Mouse (Mus musculus) limb, embryonic 14.5 days (tissue): ENCODE measurements around the gene Gm45799. TPM values are rescaled to one million over a fixed set of nuclear protein-coding genes. Genes with fewer than 3 reads are reported as not detected.

Experiments
- ATAC-seq: fragments of 200-750 bp; cut with Nextera tagmentation; 2 replicates; pipeline ENCODE4 v1.8.0; 2017; ENCODE audit warnings: low read depth, moderate number of reproducible peaks, moderate TSS enrichment; ENCODE audit not compliant: low FRiP score
- DNase-seq: peaks from one replicate; pipeline ENCODE4 v3.0.0-alpha.2; 2015; ENCODE audit warnings: low spot score
- H3K27ac ChIP-seq: fragments of 300-500 bp; sonication (generic); replicated peaks from 2 replicates; pipeline ENCODE4 v1.5.1; 2014; ENCODE audit warnings: low read depth, mild to moderate bottlenecking, low read length, moderate library complexity, mixed read lengths
- H3K27me3 ChIP-seq: fragments of 300-500 bp; sonication (generic); 2 replicates; pipeline ENCODE4 v1.6.1; 2014; ENCODE audit warnings: low read length, mixed read lengths; ENCODE audit not compliant: control insufficient read depth, insufficient read depth
- H3K36me3 ChIP-seq: fragments of 300-500 bp; sonication (generic); 2 replicates; pipeline ENCODE4 v1.6.1; 2014; ENCODE audit warnings: mild to moderate bottlenecking, low read length, moderate library complexity, mixed read lengths; ENCODE audit not compliant: control insufficient read depth, insufficient read depth
- H3K4me1 ChIP-seq: fragments of 300-500 bp; sonication (generic); 2 replicates; pipeline ENCODE4 v1.6.1; 2014; ENCODE audit warnings: antibody characterized with exemption, low read length, mixed read lengths; ENCODE audit not compliant: control insufficient read depth, insufficient read depth
- H3K4me2 ChIP-seq: fragments of 300-500 bp; sonication (generic); replicated peaks from 2 replicates; pipeline ENCODE4 v1.6.1; 2014; ENCODE audit warnings: low read depth, mild to moderate bottlenecking, low read length, moderate library complexity; ENCODE audit not compliant: severe bottlenecking
- H3K4me3 ChIP-seq: fragments of 300-500 bp; sonication (generic); replicated peaks from 2 replicates; pipeline ENCODE4 v1.5.1; 2014; ENCODE audit warnings: low read length
- H3K9ac ChIP-seq: fragments of 300-500 bp; sonication (generic); 2 replicates; pipeline ENCODE4 v1.6.1; 2014; ENCODE audit warnings: mild to moderate bottlenecking, low read depth, low read length, moderate library complexity; ENCODE audit not compliant: severe bottlenecking
- H3K9me3 ChIP-seq: fragments of 300-500 bp; sonication (generic); 2 replicates; pipeline ENCODE4 v1.6.1; 2016; ENCODE audit warnings: low read length; ENCODE audit not compliant: control insufficient read depth
- POLR2A ChIP-seq: fragments of 200-500 bp; IDR thresholded peaks from 2 replicates; pipeline ENCODE4 v1.8.0; 2012; ENCODE audit warnings: inconsistent platforms, mild to moderate bottlenecking, moderate library complexity, borderline replicate concordance; ENCODE audit not compliant: insufficient read depth, insufficient read length; ENCODE audit errors: extremely low read depth
- WGBS: fragments of 180-500 bp; shearing (Covaris S2); extraction: QIAGEN DNeasy Blood & Tissue Kit; methylation state at CpG from one replicate; pipeline ENCODE4 v1.1.7; 2014; 5-methylcytosine and 5-hydroxymethylcytosine counted together
- polyA plus RNA-seq, 2 experiments: library from polyadenylated mRNA; depleted of rRNA in 1 of 2; stranded (reverse) in 1 of 2; unstranded in 1 of 2; fragments of >200 nt; fragmentation: Nextera tagmentation in 1 of 2; extraction: Ambion mirVana in 1 of 2; gene quantifications; 2 replicates each; pipeline versions ENCODE4 v1.2.1 to v1.2.3; 2012 to 2014

Gene Gm45799
- polyA plus RNA-seq, 2 experiments: 40.4 to 186 TPM

DNA sequence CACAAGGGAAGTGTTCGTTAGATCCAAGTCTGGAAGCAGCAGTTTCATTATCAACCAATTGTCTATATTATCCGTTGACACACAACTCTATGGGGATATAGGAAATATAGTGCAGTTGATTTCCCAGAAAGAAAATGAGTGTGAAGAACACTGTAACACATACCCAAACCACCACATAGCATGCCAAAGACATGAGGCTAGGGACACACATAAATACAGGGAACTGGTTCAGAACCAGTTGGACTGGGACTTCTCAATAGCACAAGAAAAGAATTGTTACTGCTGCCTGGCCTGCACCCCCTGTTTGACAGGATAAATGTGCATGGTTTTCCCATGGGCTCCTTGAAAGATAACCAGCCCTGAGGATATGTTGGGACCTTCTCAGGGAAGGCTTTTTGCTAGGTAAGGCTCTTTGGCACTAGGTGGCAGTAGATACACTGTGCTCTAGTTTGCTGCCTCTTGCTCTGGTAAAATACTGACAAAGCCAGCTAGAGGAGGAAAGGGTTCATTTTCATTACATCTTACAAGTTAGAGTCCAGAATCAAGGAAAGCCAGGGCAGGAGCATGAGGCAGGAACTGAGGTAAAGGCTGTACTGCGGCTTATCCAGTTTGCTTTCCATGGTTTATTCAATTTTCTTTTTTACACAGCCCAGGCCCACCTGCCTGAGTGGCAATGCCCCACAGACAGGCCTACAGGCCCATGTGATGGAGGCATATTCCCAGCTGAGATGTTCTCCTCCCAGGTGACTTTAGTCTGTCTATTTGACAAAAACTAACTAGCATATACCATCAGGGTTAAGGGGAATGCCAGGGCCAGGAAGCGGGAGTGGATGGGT lies 86.0 kb downstream of the Gm45799 start:
- TF ChIP-seq POLR2A: no peak
- Histone ChIP-seq H3K9me3 (no peaks in the 10 kb centered on the region), H3K27me3 (no peaks in the 10 kb centered on the region), H3K9ac (no peak overlapping the region), H3K27ac (no peak overlapping the region), H3K4me1 (no peaks in the 10 kb centered on the region), H3K4me3 (no peak overlapping the region), H3K36me3 (peaks cover 15% of the 10 kb centered on the region), H3K4me2 (no peak overlapping the region)
- 71% methylated on average over 4 of the region's 4 CpGs for WGBS
- ATAC-seq: peak; percentile 77; the same call in 1 of the 2 replicates
- DNase-seq: peak; percentile 76

DNA sequence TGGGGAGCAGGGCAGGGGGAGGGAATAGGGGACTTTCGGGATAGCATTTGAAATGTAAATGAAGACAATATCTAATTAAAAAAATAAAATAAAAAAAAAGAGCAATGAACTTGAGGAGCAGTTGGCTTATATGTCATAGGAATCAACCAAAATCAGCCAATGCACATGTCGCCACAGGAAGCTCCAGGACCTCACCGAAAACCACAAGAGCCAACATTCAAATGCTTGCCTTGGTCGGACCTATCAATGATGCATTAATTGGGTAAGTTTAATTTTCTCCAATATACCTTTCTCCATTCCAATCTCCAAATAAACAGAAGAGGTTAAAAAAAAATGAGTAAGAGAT lies 86.6 kb downstream of the Gm45799 start:
- Histone ChIP-seq H3K4me3 (no peak overlapping the region), H3K4me1 (no peaks in the 10 kb centered on the region), H3K36me3 (peaks cover 21% of the 10 kb centered on the region), H3K4me2 (no peak overlapping the region), H3K9ac (no peak overlapping the region), H3K9me3 (no peaks in the 10 kb centered on the region), H3K27ac (no peak overlapping the region), H3K27me3 (no peaks in the 10 kb centered on the region)
- TF ChIP-seq POLR2A: no peak
- no peak for ATAC-seq
- no peak for DNase-seq
- WGBS: 90% methylated on average over 4 of the region's 4 CpGs

DNA sequence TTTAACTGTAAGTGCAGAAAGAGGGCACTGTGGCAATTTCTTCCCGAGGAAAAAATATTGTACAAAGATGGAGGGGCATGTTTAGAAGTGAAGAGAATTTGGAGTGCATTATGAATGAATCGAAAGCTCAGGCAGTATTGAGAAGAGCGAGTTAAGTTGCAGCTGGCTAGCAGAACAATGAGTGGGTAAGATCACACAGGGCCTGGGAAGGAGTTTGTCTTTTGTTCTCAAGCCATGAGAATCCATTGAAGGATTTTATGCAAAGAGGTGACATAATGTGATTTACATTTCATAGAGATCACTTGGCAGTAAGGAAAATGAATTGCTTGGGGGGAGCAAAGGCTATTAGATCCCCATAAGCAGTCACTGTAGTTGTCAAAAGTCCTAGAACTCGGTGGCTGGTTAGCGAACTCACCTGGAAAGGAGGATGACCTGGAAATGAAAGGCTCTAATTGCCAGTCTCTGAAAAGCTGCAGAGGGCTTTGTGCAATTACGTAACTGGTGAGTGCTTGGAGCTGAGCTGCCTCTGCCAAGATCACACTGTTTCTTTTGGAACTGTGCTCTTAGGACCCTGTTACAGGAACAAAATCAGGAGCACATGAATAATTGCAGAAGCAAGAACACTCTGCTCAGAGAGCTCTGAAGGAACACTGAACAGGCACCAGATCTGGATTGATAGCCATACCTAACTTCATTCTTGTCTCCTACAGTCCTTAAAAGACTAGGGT lies 88.5 kb downstream of the Gm45799 start:
- ATAC-seq: no peak
- H3K4me3 ChIP-seq: no peak overlapping the region
- H3K9me3 ChIP-seq: no peaks in the 10 kb centered on the region
- DNase-seq: no peak
- no peaks in the 10 kb centered on the region for H3K4me1 ChIP-seq
- peaks cover 40% of the 10 kb centered on the region for H3K36me3 ChIP-seq
- no peak for TF ChIP-seq POLR2A
- H3K4me2 ChIP-seq: no peak overlapping the region
- H3K27me3 ChIP-seq: no peaks in the 10 kb centered on the region
- WGBS: 78% methylated on average over 6 of the region's 6 CpGs
- no peak overlapping the region for H3K9ac ChIP-seq
- H3K27ac ChIP-seq: peak overlapping the region; percentile 48

DNA sequence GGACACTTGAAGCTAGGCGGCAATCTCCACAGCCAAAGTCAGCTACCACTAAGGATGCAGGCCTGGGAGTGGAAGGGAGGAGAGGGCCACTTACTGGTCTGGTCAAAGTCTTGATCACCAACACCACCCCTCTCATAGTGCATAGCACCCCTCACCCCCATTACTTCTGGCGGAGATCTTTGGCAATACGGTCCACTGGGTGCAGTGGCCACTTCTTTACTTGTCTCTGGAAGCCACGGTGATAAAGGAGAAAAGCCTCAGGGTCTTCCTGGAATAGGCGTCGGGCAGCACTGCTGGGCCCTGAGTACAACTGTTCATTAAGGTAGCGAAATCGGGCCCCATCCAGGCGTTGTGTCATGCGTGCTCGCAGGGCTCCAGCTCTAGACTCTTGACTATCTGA lies 93.5 kb downstream of the Gm45799 start:
- Histone ChIP-seq H3K4me2 (no peak overlapping the region), H3K27ac (no peak overlapping the region), H3K9me3 (no peaks in the 10 kb centered on the region), H3K4me1 (peaks cover 21% of the 10 kb centered on the region), H3K9ac (no peak overlapping the region), H3K27me3 (no peaks in the 10 kb centered on the region), H3K4me3 (no peak overlapping the region), H3K36me3 (peaks cover 46% of the 10 kb centered on the region)
- DNase-seq: no peak
- TF ChIP-seq POLR2A: no peak
- no peak for ATAC-seq
- 96% methylated on average over 11 of the region's 11 CpGs for WGBS

Other genes starting within 250 kb of the Gm45799 start
- 45.7 and 58.7 TPM in 2 replicates for gene Fam160a2, start 240.5 kb upstream of the Gm45799 start, polyA plus RNA-seq (2012; rRNA removed)
- 39.3 and 41.2 TPM in 2 replicates for gene Fam160a2, start 240.5 kb upstream of the Gm45799 start, polyA plus RNA-seq (2014; fragmentation: Nextera tagmentation; extraction: Ambion mirVana)
- gene Cnga4, start 236.0 kb upstream of the Gm45799 start, polyA plus RNA-seq (2012; rRNA removed): 0.05 and 0.06 TPM in 2 replicates
- gene Cnga4, start 236.0 kb upstream of the Gm45799 start, polyA plus RNA-seq (2014; fragmentation: Nextera tagmentation; extraction: Ambion mirVana): 0.12 TPM in 1 of 2 replicates, not detected in the other
- 0.03 TPM in 1 of 2 replicates, not detected in the other for gene Cckbr, start 214.8 kb upstream of the Gm45799 start, polyA plus RNA-seq (2012; rRNA removed)
- not detected in 2 replicates for gene Cckbr, start 214.8 kb upstream of the Gm45799 start, polyA plus RNA-seq (2014; fragmentation: Nextera tagmentation; extraction: Ambion mirVana)
- gene Cavin3, start 158.3 kb upstream of the Gm45799 start, polyA plus RNA-seq (2012; rRNA removed): 60.5 and 65.0 TPM in 2 replicates
- 104 and 113 TPM in 2 replicates for gene Cavin3, start 158.3 kb upstream of the Gm45799 start, polyA plus RNA-seq (2014; fragmentation: Nextera tagmentation; extraction: Ambion mirVana)
- 33.7 and 45.5 TPM in 2 replicates for gene Smpd1, start 86.2 kb upstream of the Gm45799 start, polyA plus RNA-seq (2012; rRNA removed)
- 49.5 and 52.3 TPM in 2 replicates for gene Smpd1, start 86.2 kb upstream of the Gm45799 start, polyA plus RNA-seq (2014; fragmentation: Nextera tagmentation; extraction: Ambion mirVana)
- 55.1 and 80.3 TPM in 2 replicates for gene Apbb1, start 58.9 kb upstream of the Gm45799 start, polyA plus RNA-seq (2012; rRNA removed)
- 30.3 and 34.5 TPM in 2 replicates for gene Apbb1, start 58.9 kb upstream of the Gm45799 start, polyA plus RNA-seq (2014; fragmentation: Nextera tagmentation; extraction: Ambion mirVana)
- 0.96 and 1.1 TPM in 2 replicates for gene Hpx, start 40.4 kb upstream of the Gm45799 start, polyA plus RNA-seq (2012; rRNA removed)
- 0.26 TPM in 1 of 2 replicates, not detected in the other for gene Hpx, start 40.4 kb upstream of the Gm45799 start, polyA plus RNA-seq (2014; fragmentation: Nextera tagmentation; extraction: Ambion mirVana)
- gene Trim3, start 7.0 kb upstream of the Gm45799 start, polyA plus RNA-seq (2012; rRNA removed): 68.3 and 77.4 TPM in 2 replicates
- 35.1 and 37.0 TPM in 2 replicates for gene Trim3, start 7.0 kb upstream of the Gm45799 start, polyA plus RNA-seq (2014; fragmentation: Nextera tagmentation; extraction: Ambion mirVana)
- gene Timm10b, start 496 bp upstream of the Gm45799 start, polyA plus RNA-seq (2012; rRNA removed): 136 and 176 TPM in 2 replicates
- 176 and 202 TPM in 2 replicates for gene Timm10b, start 496 bp upstream of the Gm45799 start, polyA plus RNA-seq (2014; fragmentation: Nextera tagmentation; extraction: Ambion mirVana)
- gene Arfip2, start 136 bp upstream of the Gm45799 start, polyA plus RNA-seq (2012; rRNA removed): 181 and 182 TPM in 2 replicates
- gene Arfip2, start 136 bp upstream of the Gm45799 start, polyA plus RNA-seq (2014; fragmentation: Nextera tagmentation; extraction: Ambion mirVana): 106 and 110 TPM in 2 replicates
- 10.9 and 12.1 TPM in 2 replicates for gene Dnhd1, start 10.3 kb downstream of the Gm45799 start, polyA plus RNA-seq (2012; rRNA removed)
- gene Dnhd1, start 10.3 kb downstream of the Gm45799 start, polyA plus RNA-seq (2014; fragmentation: Nextera tagmentation; extraction: Ambion mirVana): 1.4 and 1.8 TPM in 2 replicates
- gene Ilk, start 96.0 kb downstream of the Gm45799 start, polyA plus RNA-seq (2012; rRNA removed): 317 and 333 TPM in 2 replicates
- 353 and 358 TPM in 2 replicates for gene Ilk, start 96.0 kb downstream of the Gm45799 start, polyA plus RNA-seq (2014; fragmentation: Nextera tagmentation; extraction: Ambion mirVana)
- gene Rrp8, start 96.8 kb downstream of the Gm45799 start, polyA plus RNA-seq (2012; rRNA removed): 23.9 and 27.6 TPM in 2 replicates
- 31.0 and 34.6 TPM in 2 replicates for gene Rrp8, start 96.8 kb downstream of the Gm45799 start, polyA plus RNA-seq (2014; fragmentation: Nextera tagmentation; extraction: Ambion mirVana)
- 251 and 282 TPM in 2 replicates for gene Taf10, start 103.8 kb downstream of the Gm45799 start, polyA plus RNA-seq (2012; rRNA removed)
- gene Taf10, start 103.8 kb downstream of the Gm45799 start, polyA plus RNA-seq (2014; fragmentation: Nextera tagmentation; extraction: Ambion mirVana): 155 and 163 TPM in 2 replicates
- 58.5 and 79.8 TPM in 2 replicates for gene Tpp1, start 111.7 kb downstream of the Gm45799 start, polyA plus RNA-seq (2012; rRNA removed)
- 64.8 and 64.9 TPM in 2 replicates for gene Tpp1, start 111.7 kb downstream of the Gm45799 start, polyA plus RNA-seq (2014; fragmentation: Nextera tagmentation; extraction: Ambion mirVana)
- gene Dchs1, start 147.1 kb downstream of the Gm45799 start, polyA plus RNA-seq (2012; rRNA removed): 48.6 and 72.0 TPM in 2 replicates
- gene Dchs1, start 147.1 kb downstream of the Gm45799 start, polyA plus RNA-seq (2014; fragmentation: Nextera tagmentation; extraction: Ambion mirVana): 28.5 and 34.7 TPM in 2 replicates
- 247 and 307 TPM in 2 replicates for gene Mrpl17, start 170.5 kb downstream of the Gm45799 start, polyA plus RNA-seq (2012; rRNA removed)
- 315 and 337 TPM in 2 replicates for gene Mrpl17, start 170.5 kb downstream of the Gm45799 start, polyA plus RNA-seq (2014; fragmentation: Nextera tagmentation; extraction: Ambion mirVana)